Mouse (Mus musculus): ENCODE data around the gene 0610010F05Rik.
A peak's percentile ranks its signal among the peaks of the same experiment; 100 is the strongest.
"Not testable (repeated sequence)": the region's sequence is repeated elsewhere in the genome, so short reads cannot be mapped to it uniquely, and the experiment has no call there.

The 0610010F05Rik gene

DNA sequence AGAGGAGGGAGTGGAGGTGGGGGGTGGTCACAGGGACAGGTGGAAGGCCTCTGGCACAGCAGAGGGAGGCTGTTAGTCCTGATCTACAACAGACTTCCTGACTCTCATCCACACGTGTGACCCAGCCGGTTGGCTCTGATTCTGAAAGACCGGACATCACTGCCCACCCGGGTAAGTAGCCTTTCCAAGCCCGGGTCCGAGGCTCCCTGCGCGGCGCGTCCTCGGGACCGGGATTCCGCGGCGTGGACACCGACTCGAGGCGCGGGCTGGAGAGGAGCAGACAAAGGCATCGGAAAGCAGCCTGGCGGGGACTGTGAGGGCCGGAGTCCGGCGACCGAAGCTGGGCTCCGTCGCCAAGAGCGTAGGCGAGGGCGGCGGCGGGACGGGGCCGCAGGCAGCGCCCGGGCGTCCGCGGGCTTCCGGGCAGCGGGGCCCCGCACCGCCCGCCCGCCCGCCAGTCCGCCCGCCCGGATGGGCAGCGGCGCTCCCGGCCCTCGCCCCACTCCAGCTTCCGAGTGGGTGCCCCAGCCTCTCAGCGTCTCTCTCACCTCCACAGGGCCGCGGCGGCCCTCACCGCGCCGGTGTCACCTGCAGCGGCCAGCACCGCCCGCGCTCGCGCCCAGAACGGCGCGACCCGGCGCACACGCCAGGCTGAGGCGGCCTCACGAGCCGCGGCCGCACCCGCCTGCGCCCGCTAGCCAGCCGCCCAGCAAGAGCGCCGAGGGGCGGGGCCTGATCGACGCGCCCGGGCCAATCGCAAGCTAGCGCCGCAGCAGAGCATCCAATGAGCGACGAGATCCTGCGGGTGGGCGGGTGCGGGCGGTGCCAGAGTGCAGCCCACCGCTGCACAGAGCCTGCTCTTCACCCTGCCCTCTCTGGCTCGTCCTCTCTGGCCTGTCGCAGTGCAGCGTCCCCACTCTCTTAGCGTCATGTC lies at the start of gene 0610010F05Rik:
Gene 0610010F05Rik, minus strand, starts transcription at position 695 of the 934 bp plus-strand sequence.
- peak; percentile 88 to 94 for DNase-seq (ENCODE audit: inconsistent age in 2 of 2, low spot score in 1 of 2)

DNA sequence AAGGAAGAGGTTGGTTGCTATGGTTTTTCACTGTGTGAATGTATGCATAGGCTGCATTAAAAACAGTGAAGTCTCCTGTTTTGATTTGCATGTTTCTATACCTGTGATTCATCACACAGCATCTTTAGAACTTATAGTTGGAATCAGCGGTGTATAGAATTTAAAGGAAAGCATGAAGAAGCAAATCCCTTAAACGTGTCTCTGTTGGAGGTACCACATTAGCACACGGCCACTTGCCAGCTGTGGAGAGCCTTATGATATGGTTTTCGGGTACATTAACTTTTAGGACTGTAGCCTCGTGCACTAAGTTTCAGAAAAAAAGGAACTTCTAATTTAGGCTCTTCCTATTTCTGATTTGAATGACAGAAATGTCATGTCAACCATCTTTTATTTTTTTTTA lies 49.1 kb upstream of the 0610010F05Rik start:
- DNase-seq (ENCODE audit: inconsistent age in 2 of 2, low spot score in 1 of 2): no peak

DNA sequence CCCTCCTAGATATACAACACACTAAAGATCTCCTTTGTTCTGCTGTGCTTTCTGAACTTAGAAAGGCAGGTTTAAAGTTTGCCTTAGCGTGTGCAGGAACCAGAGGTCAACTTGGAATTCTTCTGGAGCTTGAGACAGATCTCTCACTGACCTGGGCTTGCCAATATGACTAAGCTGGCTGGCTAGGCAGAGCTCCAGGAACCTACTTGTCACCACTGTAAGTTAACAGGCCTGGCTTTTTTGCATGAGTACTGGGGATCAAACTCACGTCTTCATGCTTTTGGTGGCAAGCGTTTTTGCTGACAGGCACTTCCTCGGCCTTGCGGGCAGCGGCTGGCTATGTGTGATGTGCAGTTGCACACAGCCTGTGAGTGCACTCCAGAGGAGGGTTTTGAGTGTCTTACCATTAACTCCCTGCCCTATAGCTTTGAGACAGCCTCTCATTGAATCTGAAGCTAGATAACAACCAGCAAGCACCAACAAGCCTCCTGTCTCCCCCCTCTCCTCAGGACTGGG lies 47.1 kb upstream of the 0610010F05Rik start:
- DNase-seq (ENCODE audit: inconsistent age in 2 of 2, low spot score in 1 of 2): peak in 1 of 2 experiments; percentile 63

GRCm38 (mm10) chr11:23679044-23679642 lies 45.7 kb upstream of the 0610010F05Rik start:
- peak; percentile 29 to 88 for DNase-seq (ENCODE audit: inconsistent age in 2 of 2, low spot score in 1 of 2)

GRCm38 (mm10) chr11:23676100-23676499 lies 42.7 kb upstream of the 0610010F05Rik start:
- no peak for DNase-seq (ENCODE audit: inconsistent age in 2 of 2, low spot score in 1 of 2)

GRCm38 (mm10) chr11:23672256-23672749 lies 38.9 kb upstream of the 0610010F05Rik start:
- DNase-seq (ENCODE audit: inconsistent age in 2 of 2, low spot score in 1 of 2): no peak

GRCm38 (mm10) chr11:23667128-23667527 lies 33.7 kb upstream of the 0610010F05Rik start:
- DNase-seq (ENCODE audit: inconsistent age in 2 of 2, low spot score in 1 of 2): no peak

GRCm38 (mm10) chr11:23666526-23666925 lies 33.1 kb upstream of the 0610010F05Rik start:
- DNase-seq (ENCODE audit: inconsistent age in 2 of 2, low spot score in 1 of 2): no peak

GRCm38 (mm10) chr11:23665798-23666501 lies 32.5 kb upstream of the 0610010F05Rik start, which contains the start of gene Pex13:
Gene Pex13 (minus strand): TSS chr11:23665959.
- peak; percentile 94 to 98 for DNase-seq (ENCODE audit: inconsistent age in 2 of 2, low spot score in 1 of 2)

DNA sequence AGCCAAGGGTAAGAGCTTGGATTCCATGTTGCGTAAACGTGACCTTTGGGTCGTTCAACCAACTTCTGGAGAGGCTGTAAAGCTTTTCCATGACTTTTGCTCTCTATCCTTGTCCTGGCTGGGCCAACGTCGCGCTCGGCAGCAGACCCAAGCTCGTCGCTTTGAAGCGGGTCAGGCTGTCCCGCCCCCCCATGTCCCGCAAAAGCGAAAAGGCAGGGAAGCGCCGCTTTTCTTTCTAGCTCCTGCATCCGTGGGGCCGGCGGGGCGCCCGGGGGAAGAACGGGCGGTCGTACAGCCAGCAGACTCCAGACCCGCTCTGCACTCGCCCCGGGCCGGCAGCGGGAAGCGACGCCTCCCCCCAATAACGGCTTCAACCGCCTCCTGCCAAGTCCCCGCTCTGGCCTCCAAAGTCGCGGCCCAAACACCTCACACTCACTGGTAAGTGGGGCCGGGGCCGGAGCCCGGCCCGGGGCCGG lies 31.9 kb upstream of the 0610010F05Rik start, which contains the start of gene Pus10:
Gene Pus10, plus strand, starts transcription at position 364 of the 476 bp plus-strand sequence.
- peak; percentile 63 to 90 for DNase-seq (ENCODE audit: inconsistent age in 2 of 2, low spot score in 1 of 2)

DNA sequence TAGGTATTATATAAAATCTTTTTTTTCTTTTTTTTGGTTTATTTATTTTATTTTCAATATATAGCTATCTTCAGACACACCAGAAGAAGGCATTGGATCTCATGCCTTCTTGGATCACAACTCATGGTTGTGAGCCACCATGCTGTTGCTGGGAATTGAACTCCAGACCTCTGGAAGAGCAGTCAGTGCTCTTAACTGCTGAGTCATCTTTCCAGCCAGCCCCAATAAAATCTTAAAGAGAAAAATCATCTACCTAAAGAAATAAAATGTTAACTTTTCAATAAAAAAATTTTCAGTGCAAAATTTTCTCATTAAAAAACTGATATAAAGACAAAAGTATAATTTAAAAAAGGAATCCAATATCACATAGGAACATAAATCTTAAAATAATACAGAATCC lies 30.8 kb upstream of the 0610010F05Rik start:
- no peak for DNase-seq (ENCODE audit: inconsistent age in 2 of 2, low spot score in 1 of 2)

DNA sequence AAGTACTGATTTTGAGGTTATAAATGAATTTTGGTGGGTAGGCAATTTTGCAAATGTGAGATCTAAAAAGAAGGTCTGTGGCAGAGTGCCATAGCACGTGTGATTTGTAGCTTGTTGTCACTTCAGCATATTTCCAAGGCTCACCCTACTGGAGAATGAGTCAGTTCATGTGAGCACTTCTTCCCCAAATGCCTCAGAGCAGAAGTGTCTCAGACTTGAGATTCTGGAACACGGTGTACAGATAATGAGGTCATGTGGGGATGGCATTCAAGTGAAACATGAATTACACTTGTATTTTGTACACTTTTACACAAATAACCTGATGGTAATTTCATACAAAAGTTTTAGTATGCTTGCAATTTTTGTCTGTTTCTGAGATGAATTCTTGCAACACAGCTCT lies 24.4 kb upstream of the 0610010F05Rik start:
- peak; percentile 33 to 77 for DNase-seq (ENCODE audit: inconsistent age in 2 of 2, low spot score in 1 of 2)

GRCm38 (mm10) chr11:23653666-23654065 lies 20.2 kb upstream of the 0610010F05Rik start:
- no peak for DNase-seq (ENCODE audit: inconsistent age in 2 of 2, low spot score in 1 of 2)

- DNase-seq (ENCODE audit: inconsistent age in 2 of 2, low spot score in 1 of 2): no peak
Observed at GRCm38 (mm10) chr11:23647835-23648234, 14.4 kb upstream of the 0610010F05Rik start.

GRCm38 (mm10) chr11:23647431-23647830 lies 14.0 kb upstream of the 0610010F05Rik start:
- DNase-seq (ENCODE audit: inconsistent age in 2 of 2, low spot score in 1 of 2): no peak

DNA sequence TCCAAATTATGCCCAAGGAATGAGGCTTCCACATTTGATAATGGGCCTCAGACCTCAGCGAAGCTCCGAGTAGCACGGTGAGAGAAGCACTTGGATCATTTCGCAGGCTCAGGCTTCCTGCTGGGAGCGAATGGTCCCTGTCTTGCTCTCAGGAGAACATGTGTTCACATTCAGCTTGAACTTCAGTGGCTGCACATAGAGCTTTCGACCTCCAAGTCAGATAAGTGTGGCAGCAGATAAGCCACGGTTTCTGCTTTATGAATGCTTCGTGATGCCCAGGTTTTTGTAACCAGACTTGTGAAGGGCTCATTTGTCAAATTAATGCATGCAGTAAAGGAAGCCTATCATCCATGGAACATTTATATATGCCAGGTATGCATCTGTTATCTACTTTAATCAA lies 1.1 kb upstream of the 0610010F05Rik start:
- peak in 1 of 2 experiments; percentile 8 for DNase-seq (ENCODE audit: inconsistent age in 2 of 2, low spot score in 1 of 2)

GRCm38 (mm10) chr11:23633879-23634215 lies 408 bp upstream of the 0610010F05Rik start:
- no peak for DNase-seq (ENCODE audit: inconsistent age in 2 of 2, low spot score in 1 of 2)

DNA sequence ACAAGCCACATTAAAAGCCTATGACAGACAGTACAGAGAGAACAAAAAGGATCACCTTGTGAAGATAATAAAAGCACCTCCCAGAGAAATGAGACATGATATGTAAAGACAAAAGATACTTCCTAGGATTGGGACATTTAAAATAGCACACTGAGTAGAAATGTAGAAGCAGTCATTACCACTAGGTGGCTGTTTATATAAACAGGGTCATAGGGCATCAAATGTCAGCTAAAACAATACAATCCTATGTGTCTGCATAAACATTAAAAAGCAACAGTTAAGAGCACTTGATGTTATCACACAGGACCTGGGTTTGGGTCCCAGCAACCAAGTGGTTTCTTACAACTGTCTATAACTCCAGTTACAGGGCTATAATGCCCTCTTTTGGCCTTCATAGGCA lies 2.8 kb downstream of the 0610010F05Rik start:
- no peak for DNase-seq (ENCODE audit: inconsistent age in 2 of 2, low spot score in 1 of 2)

GRCm38 (mm10) chr11:23618995-23619394 lies 14.4 kb downstream of the 0610010F05Rik start:
- DNase-seq (ENCODE audit: inconsistent age in 2 of 2, low spot score in 1 of 2): no peak

GRCm38 (mm10) chr11:23614546-23614945 lies 18.9 kb downstream of the 0610010F05Rik start:
- DNase-seq (ENCODE audit: inconsistent age in 2 of 2, low spot score in 1 of 2): no peak

DNA sequence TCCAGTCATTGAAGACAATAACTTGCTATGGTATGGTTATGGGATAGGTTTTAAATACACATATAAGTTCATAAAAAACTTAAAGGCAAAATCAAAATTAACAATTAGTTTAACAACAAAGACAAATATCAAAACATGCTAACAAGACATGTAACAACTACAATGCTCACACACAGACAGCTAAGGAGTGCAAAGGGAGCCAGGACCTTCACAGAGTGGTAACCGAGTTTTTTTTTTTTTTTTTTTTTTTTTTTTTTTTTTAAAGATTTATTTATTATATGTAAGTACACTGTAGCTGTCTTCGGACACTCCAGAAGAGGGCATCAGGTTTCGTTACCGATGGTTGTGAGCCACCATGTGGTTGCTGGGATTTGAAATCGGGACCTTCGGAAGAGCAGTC lies 26.1 kb downstream of the 0610010F05Rik start:
- DNase-seq (ENCODE audit: inconsistent age in 2 of 2, low spot score in 1 of 2): not testable (repeated sequence)
